9 mouse cellular contexts compared by ENCODE assay signal in genomic region chr2:104034832-104035472, GRCm38 (mm10). TPM values are rescaled to one million over a fixed set of nuclear protein-coding genes. Genes with fewer than 3 reads are reported as not detected.
DNase-seq lines count a peak whose midpoint lies in the region; ATAC-seq and TF ChIP-seq lines count a peak whose summit lies in the region.
"Had no signal": no experiment of that assay in that cellular context is flagged by ENCODE, and none has a peak within 500 bp of the region (broad histone marks: within the 10 kb centered on the region; RNA-seq: fewer than 3 reads in every experiment).

No protein-coding gene starts in this region.

- peak; percentile 6 for DNase-seq in T-cell, adult 2 months (ENCODE audit: low spot score)
- DNase-seq in cerebellum, postnatal 25 days: peak; percentile 71 to 80
- DNase-seq in frontal cortex, postnatal 36 days (ENCODE audit: low spot score in 2 of 2): peak; percentile 57 to 79
- DNase-seq in kidney, adult 9 months: peak; percentile 70
- DNase-seq in limb, embryonic 14.5 days (ENCODE audit: low spot score): peak; percentile 42
- peak; percentile 56 for DNase-seq in neural tube, embryonic 10.5 days (ENCODE audit: extremely low spot score, low spot score)
- peak; percentile 69 for DNase-seq in testis, postnatal 10 days (ENCODE audit: low spot score)

- no peak for TF ChIP-seq POLR2A in limb, embryonic 14.5 days (IDR thresholded peaks at IDR 0.05; ENCODE audit: borderline replicate concordance, extremely low read depth, insufficient read depth, insufficient read length)

- H3K4me3 ChIP-seq in C2C12 (ENCODE audit: insufficient read depth, poor library complexity, severe bottlenecking): no peak overlapping the region
- no peak overlapping the region for H3K4me3 ChIP-seq in limb, embryonic 14.5 days (replicated peaks; ENCODE audit: low read length)

- no peaks in the 10 kb centered on the region for H3K27me3 ChIP-seq in C2C12 (ENCODE audit: control insufficient read depth, insufficient read depth, insufficient read length)
- H3K27me3 ChIP-seq in limb, embryonic 14.5 days (ENCODE audit: control insufficient read depth, insufficient read depth, low read length): no peaks in the 10 kb centered on the region

- H3ac ChIP-seq in C2C12 (ENCODE audit: control insufficient read depth, insufficient read length, low read depth): no peak overlapping the region

- no peak overlapping the region for H3K4me2 ChIP-seq in limb, embryonic 14.5 days (replicated peaks; ENCODE audit: low read depth, low read length, severe bottlenecking)

- H3K9me3 ChIP-seq in limb, embryonic 14.5 days (ENCODE audit: control insufficient read depth, low read length): no peaks in the 10 kb centered on the region

- H3K79me3 ChIP-seq in C2C12 (ENCODE audit: low read depth): peaks cover 3% of the 10 kb centered on the region

- TF ChIP-seq CTCF in C2C12 (IDR thresholded peaks at IDR 0.05; ENCODE audit: control insufficient read depth, insufficient read depth, insufficient read length): peak; percentile 66

- no peak overlapping the region for H3K9ac ChIP-seq in limb, embryonic 14.5 days (ENCODE audit: low read depth, low read length, severe bottlenecking)

- H3K79me2 ChIP-seq in C2C12 (ENCODE audit: control insufficient read depth, insufficient read depth): peaks cover 8% of the 10 kb centered on the region

- no peak for ATAC-seq in limb, embryonic 14.5 days (ENCODE audit: low FRiP score, low read depth)

- 32% methylated on average over 3 of the region's 3 CpGs for WGBS in limb, embryonic 14.5 days

- peaks cover 45% of the 10 kb centered on the region for H3K36me3 ChIP-seq in C2C12 (ENCODE audit: control insufficient read depth, insufficient read depth)
- peaks cover 47% of the 10 kb centered on the region for H3K36me3 ChIP-seq in limb, embryonic 14.5 days (ENCODE audit: control insufficient read depth, insufficient read depth, low read length)

- no peaks in the 10 kb centered on the region for H3K4me1 ChIP-seq in limb, embryonic 14.5 days (ENCODE audit: control insufficient read depth, insufficient read depth, low read length)

- no peak overlapping the region for H3K27ac ChIP-seq in limb, embryonic 14.5 days (replicated peaks; ENCODE audit: low read depth, low read length)

TF ChIP-seq in C2C12, 6 proteins besides CTCF, POLR2A, EP300 and RAD21:
- TF ChIP-seq USF1 (IDR thresholded peaks at IDR 0.05; ENCODE audit: low read depth) (no peak), MYOG (IDR thresholded peaks at IDR 0.05; ENCODE audit: control insufficient read depth, extremely low read depth, insufficient read length) (no peak)
TF ChIP-seq in C2C12: peak in this region for 0.

RNA-seq across cellular contexts. Expression of gene 4931422A03Rik, which starts 6.8 kb away (rescaled TPM):
- 0.11 TPM for polyA plus RNA-seq in C2C12 (2012; fragmentation: generic; extraction: Trizol)
- polyA plus RNA-seq in limb, embryonic 14.5 days (2012; rRNA removed): not detected in 2 replicates
- 2.3 and 3.1 TPM in 2 replicates for polyA plus RNA-seq in limb, embryonic 14.5 days (2014; fragmentation: Nextera tagmentation; extraction: Ambion mirVana)
- polyA plus RNA-seq: small intestine, adult 2 months had no signal

RNA-seq across cellular contexts. Expression of gene Fbxo3, which starts 7.4 kb away (rescaled TPM):
- 8.5 TPM for polyA plus RNA-seq in C2C12 (2012; fragmentation: generic; extraction: Trizol)
- polyA plus RNA-seq in limb, embryonic 14.5 days (2012; rRNA removed): 35.9 and 40.1 TPM in 2 replicates
- 47.6 and 52.0 TPM in 2 replicates for polyA plus RNA-seq in limb, embryonic 14.5 days (2014; fragmentation: Nextera tagmentation; extraction: Ambion mirVana)

RNA-seq across cellular contexts. Expression of gene Gm10912, which starts 30.7 kb away (rescaled TPM):
- polyA plus RNA-seq in C2C12 (2012; fragmentation: generic; extraction: Trizol): not detected
- polyA plus RNA-seq in limb, embryonic 14.5 days (2012; rRNA removed): 0.04 and 0.12 TPM in 2 replicates
- polyA plus RNA-seq in limb, embryonic 14.5 days (2014; fragmentation: Nextera tagmentation; extraction: Ambion mirVana): not detected in 2 replicates

RNA-seq across cellular contexts. Expression of gene Gm10799, which starts 33.4 kb away (rescaled TPM):
- polyA plus RNA-seq in C2C12 (2012; fragmentation: generic; extraction: Trizol): not detected
- not detected in 2 replicates for polyA plus RNA-seq in limb, embryonic 14.5 days (2012; rRNA removed)
- not detected in 2 replicates for polyA plus RNA-seq in limb, embryonic 14.5 days (2014; fragmentation: Nextera tagmentation; extraction: Ambion mirVana)
- polyA plus RNA-seq: small intestine, adult 2 months had no signal

RNA-seq across cellular contexts. Expression of gene Cd59b, which starts 34.7 kb away (rescaled TPM):
- polyA plus RNA-seq in C2C12 (2012; fragmentation: generic; extraction: Trizol): not detected
- polyA plus RNA-seq in limb, embryonic 14.5 days (2012; rRNA removed): 6.8 and 8.6 TPM in 2 replicates
- polyA plus RNA-seq in limb, embryonic 14.5 days (2014; fragmentation: Nextera tagmentation; extraction: Ambion mirVana): 6.0 and 6.5 TPM in 2 replicates

Comparison
In these comparisons a context has a peak if more than half of its experiments do, and no peak if none do; other contexts are left out.
1. DNase-seq: peak in every context shown above with its lines; median percentile 76 in cerebellum, postnatal 25 days; 70 in kidney, adult 9 months; 69 in testis, postnatal 10 days; 68 in frontal cortex, postnatal 36 days; 56 in neural tube, embryonic 10.5 days; 42 in limb, embryonic 14.5 days; 6 in T-cell, adult 2 months.